Mouse (Mus musculus): Measurements from ENCODE around the gene Rhox10. TPM values are rescaled to one million over a fixed set of nuclear protein-coding genes. Genes with fewer than 3 reads are reported as not detected.
"Not testable (repeated sequence)": the region's sequence is repeated elsewhere in the genome, so short reads cannot be mapped to it uniquely, and the experiment has no call there.

Gene Rhox10
- total RNA-seq (2021), result not detected

DNA sequence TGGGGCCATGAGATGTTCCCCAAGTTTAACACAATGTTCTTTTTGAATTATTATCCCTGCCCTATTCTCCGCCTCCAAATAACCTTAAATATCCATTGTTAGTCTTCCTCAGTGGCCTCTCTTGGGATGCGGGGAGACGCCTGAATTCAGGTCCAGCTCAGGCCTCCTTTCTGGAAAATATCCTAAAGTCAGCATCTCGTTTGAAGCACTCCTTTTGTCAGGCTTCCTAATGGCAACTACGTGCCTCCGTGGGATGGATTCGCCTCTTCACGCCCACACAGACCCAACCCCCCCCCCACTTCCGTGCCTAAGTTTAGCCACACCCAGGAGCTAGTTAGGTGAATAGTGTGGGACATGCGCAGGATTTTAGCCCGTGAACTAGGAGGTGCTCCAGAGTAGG is at the start of gene Rhox10:
Gene Rhox10 (plus strand): TSS at position 301 of the 400 bp plus-strand sequence.
- DNase-seq, result no peak
- intact Hi-C loops (cut with DNase I), result no loop called here

DNA sequence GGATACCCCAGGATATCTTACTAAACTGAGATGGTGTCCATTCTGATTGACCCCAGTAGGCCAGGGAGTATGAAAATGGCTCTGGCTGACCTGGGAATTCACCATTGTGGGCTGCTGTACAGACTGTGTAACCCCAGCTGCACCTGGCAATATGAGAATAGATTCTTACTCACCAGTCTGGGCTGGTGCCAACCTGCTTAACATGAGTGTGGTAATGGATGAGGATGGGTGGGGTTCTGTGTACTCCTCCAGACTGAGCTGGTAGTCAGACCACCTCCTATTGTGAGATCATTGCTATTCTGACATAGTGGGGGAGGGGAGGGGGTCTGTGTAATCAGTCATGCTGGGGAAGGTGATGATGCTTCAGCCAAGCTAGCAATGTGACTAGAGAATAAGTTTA is 47.7 kb upstream of the Rhox10 start, which contains the start of gene Btg1-ps1:
Gene Btg1-ps1 (minus strand): TSS at position 219 of the 400 bp plus-strand sequence.
- intact Hi-C loops (cut with DNase I); DNase-seq: not testable (repeated sequence)

DNA sequence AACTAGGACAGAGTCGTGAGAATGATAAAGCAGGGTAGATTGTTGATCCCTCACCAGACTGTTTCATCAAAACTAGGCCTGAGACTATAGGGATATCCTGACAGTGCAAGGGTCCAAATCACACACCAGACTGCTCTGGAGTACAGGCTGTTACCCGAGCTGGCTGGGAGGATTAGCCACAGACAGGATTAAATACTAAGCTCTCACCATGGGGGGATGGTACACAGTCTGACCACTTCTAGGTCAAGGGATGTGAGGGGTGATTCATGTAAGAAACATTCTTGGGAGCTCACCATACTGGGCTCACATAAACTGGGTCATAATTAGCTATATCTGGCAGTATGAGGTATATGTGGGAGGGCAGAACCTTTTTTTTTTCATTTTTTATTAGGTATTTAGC is 32.4 kb upstream of the Rhox10 start:
- intact Hi-C loops (cut with DNase I), result no loop called here
- no peak for DNase-seq

DNA sequence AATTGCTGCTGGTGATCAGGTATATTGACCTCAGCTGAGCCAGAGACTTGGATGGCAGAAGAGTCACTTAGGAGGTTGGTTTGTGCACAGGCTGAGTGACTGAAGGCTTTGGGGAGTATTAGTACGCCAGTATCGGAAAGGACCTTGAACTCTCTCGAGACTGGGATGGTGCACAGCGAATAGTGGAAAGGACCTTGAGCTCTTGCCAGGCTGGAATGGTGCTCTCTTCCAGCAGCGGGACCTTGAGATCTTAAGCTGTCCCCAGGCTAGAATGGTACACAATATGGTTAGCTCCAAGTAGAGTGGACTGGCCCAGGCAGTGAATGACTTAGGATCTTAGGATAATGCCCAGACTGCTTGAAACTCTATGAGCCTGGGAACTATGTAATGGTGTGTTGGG is 26.6 kb upstream of the Rhox10 start:
- DNase-seq, result no peak
- intact Hi-C loops (cut with DNase I), result no loop called here

DNA sequence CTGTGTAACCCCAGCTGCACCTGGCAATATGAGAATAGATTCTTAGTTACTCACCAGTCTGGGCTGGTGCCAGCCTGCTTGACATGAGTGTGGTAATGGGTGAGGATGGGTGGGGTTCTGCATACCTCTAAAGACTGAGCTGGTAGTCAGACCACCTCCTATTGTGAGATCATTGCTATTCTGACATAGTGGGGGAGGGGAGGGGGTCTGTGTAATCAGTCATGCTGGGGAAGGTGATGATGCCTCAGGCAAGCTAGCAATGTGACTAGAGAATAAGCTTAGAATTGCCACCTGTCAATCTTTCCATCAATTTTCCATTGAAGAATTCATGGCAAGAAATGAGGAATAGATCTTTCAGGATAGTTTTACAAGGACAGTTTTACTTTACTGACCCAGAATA is 23.3 kb upstream of the Rhox10 start, which contains the start of gene Btg1-ps2:
Gene Btg1-ps2 (minus strand): TSS at position 101 of the 400 bp plus-strand sequence.
- intact Hi-C loops (cut with DNase I); DNase-seq: not testable (repeated sequence)

DNA sequence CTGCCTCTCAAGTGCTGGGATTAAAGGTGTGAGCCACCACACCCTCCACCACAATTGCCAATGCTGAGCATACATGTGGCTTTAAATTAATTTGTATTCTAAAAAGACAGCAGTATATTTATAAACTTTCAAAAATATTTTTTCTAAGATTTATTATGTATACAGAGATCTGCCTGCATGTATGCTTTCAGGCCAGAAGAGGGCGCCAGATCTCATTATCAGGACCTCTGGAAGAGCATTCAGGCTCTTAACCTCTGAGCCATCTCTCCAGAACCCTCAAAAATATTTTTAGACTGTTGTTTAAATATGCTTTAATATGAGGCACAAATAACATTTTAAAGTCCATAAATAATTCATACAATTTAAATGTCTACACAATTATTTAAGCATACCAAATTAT is 4.7 kb upstream of the Rhox10 start:
- DNase-seq, result no peak
- intact Hi-C loops (cut with DNase I), result no loop called here

DNA sequence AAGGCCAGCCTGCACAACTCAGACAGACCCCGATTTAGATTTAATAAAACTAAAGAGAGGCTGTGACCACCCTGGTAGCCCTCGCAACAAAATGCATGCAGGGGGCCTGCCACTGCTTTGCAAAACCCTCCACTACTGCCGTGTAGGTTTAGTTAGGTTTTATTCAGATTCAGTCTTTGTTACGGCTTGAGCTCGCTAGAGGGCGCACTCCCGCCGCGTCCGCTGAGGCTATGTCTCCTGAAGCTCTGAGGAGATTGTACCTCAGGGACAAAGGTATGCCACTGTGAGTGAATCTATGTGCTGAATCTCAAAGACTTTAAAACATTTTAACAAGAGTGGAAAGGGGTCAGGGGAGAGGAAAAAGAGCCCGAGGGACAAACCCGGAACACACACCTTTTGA is 18.0 kb downstream of the Rhox10 start:
- intact Hi-C loops (cut with DNase I), result no loop called here
- peak; percentile 38 for DNase-seq

DNA sequence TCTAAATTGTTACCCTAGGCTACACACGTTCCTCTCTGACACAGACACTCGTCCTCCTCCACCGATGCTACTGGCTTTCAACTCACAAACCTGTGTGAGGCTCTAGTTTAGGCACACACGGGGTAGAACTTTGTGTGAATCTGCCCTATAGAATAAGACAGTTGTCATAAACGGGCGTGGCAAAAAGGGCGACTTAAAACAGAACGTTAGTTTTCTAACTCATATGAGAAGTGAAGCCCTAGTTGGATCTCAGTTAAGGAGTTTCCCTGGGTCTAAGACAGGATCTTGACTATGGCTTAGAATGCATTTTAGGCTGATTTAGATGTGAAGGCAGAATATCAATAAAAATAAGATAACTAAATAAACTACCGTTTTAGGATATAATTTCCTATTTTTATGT is 18.8 kb downstream of the Rhox10 start, which contains the start of gene Rhox11:
Gene Rhox11 (minus strand): TSS at position 101 of the 400 bp plus-strand sequence.
- DNase-seq, result no peak
- intact Hi-C loops (cut with DNase I), result no loop called here

DNA sequence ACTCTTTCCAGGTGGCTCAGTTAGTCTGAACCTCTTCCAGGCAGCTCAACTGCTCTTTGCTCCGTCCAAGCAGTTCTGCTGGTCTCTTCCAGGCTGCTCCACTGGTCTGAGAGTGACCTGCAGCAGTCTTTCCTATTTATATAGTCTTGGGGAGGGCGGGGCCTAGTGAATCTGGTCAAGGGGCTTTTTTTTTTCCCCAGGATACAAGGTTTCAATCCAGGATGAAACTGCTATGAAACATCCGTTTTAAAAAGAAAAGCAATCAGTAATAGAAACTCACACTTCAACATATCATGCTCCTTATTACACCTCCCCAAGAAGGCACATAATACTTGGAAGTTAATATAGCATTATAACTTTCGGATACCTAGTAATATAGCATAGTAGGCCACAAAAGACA is 44.5 kb downstream of the Rhox10 start, which contains the start of gene Rhox12:
Gene Rhox12 (minus strand): TSS at position 101 of the 400 bp plus-strand sequence.
- no peak for DNase-seq
- intact Hi-C loops (cut with DNase I), result no loop called here

DNA sequence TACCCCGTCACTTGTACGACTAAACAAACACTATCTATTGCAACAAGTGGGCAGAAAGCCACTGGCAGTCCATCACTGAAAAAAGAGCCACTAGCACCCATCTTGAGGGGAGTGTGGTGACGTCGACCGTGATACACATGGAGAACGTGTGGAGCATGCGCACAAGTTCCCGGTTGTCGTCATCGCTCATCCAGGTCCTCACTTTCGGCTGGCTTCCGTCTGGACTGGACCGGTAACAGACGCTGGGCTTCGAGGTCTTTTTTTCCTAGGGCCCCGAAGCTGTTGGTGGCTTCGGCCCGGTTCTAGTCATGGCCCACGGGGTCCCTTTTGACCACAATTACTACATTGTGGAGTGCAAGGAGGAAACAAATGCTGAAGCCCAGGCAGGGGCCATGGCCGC is 54.7 kb downstream of the Rhox10 start, which contains the start of gene Rhox13:
Gene Rhox13 (plus strand): TSS at position 238 of the 400 bp plus-strand sequence.
- intact Hi-C loops (cut with DNase I), result no loop called here
- no peak for DNase-seq

Other genes starting within 250 kb of the Rhox10 start
- gene Rhox6, start 239.6 kb upstream of the Rhox10 start, total RNA-seq (2021), result not detected
- not detected for gene Rhox7a, start 234.8 kb upstream of the Rhox10 start, total RNA-seq (2021)
- not detected for gene Rhox8, start 187.5 kb upstream of the Rhox10 start, total RNA-seq (2021)
- not detected for gene Rhox7b, start 169.2 kb upstream of the Rhox10 start, total RNA-seq (2021)
- not detected for gene Rhox9, start 164.7 kb upstream of the Rhox10 start, total RNA-seq (2021)
- gene Btg1-ps1, start 47.7 kb upstream of the Rhox10 start, total RNA-seq (2021), result not detected
- not detected for gene Btg1-ps2, start 23.4 kb upstream of the Rhox10 start, total RNA-seq (2021)
- not detected for gene Rhox11, start 18.7 kb downstream of the Rhox10 start, total RNA-seq (2021)
- not detected for gene Rhox12, start 44.4 kb downstream of the Rhox10 start, total RNA-seq (2021)
- gene Rhox13, start 54.7 kb downstream of the Rhox10 start, total RNA-seq (2021), result not detected
- 10 to 100 TPM; 27.6 to 32.2 TPM for gene Zbtb33, start 123.3 kb downstream of the Rhox10 start, total RNA-seq (2021)
- 10 to 100 TPM in 1 of 2 experiments, 1 to 10 TPM in 1; 3.6 to 10.5 TPM for gene Tmem255a, start 186.0 kb downstream of the Rhox10 start, total RNA-seq (2021)
- gene Atp1b4, start 249.7 kb downstream of the Rhox10 start, total RNA-seq (2021), result not detected

Measured in left cerebral cortex, postnatal 4 days (tissue).